Mouse (Mus musculus) heart, embryonic 11.5 days (tissue): Measurements from ENCODE around the gene Pias4. TPM values are rescaled to one million over a fixed set of nuclear protein-coding genes. Genes with fewer than 3 reads are reported as not detected.

Source experiments
- ATAC-seq: fragments of 200-750 bp; cut with Nextera tagmentation; replicated peaks from 2 replicates; pipeline ENCODE4 v1.8.0; 2017; ENCODE audit warnings: moderate library complexity; ENCODE audit not compliant: insufficient number of reproducible peaks, low FRiP score, low TSS enrichment
- H3K27ac ChIP-seq: fragments of 300-500 bp; sonication (generic); 2 replicates; pipeline ENCODE4 v1.5.1; 2014; ENCODE audit warnings: mild to moderate bottlenecking, low read depth, low read length
- H3K27me3 ChIP-seq: fragments of 300-500 bp; sonication (generic); 2 replicates; pipeline ENCODE4 v1.6.1; 2014; ENCODE audit warnings: mild to moderate bottlenecking, low read length, mixed read lengths; ENCODE audit not compliant: control insufficient read depth, insufficient read depth
- H3K36me3 ChIP-seq: fragments of 300-500 bp; sonication (generic); 2 replicates; pipeline ENCODE4 v1.6.1; 2014; ENCODE audit warnings: mild to moderate bottlenecking, low read length, moderate library complexity, mixed read lengths; ENCODE audit not compliant: control insufficient read depth, insufficient read depth
- H3K4me1 ChIP-seq: fragments of 300-500 bp; sonication (generic); 2 replicates; pipeline ENCODE4 v1.6.1; 2014; ENCODE audit warnings: low read length; ENCODE audit not compliant: control insufficient read depth, insufficient read depth
- H3K4me2 ChIP-seq: fragments of 300-500 bp; sonication (generic); 2 replicates; pipeline ENCODE4 v1.6.1; 2014; ENCODE audit warnings: mild to moderate bottlenecking, moderate library complexity
- H3K4me3 ChIP-seq: fragments of 300-500 bp; sonication (generic); 2 replicates; pipeline ENCODE4 v1.5.1; 2014; ENCODE audit warnings: low read depth, low read length
- H3K9ac ChIP-seq: fragments of 300-500 bp; sonication (generic); 2 replicates; pipeline ENCODE4 v1.6.1; 2014; ENCODE audit warnings: mild to moderate bottlenecking, low read depth, low read length, moderate library complexity
- H3K9me3 ChIP-seq: fragments of 300-500 bp; sonication (generic); replicated peaks from 2 replicates; pipeline ENCODE4 v1.6.1; 2016; ENCODE audit warnings: low read length; ENCODE audit not compliant: control insufficient read depth
- WGBS: fragments of 180-500 bp; shearing (Covaris S2); extraction: QIAGEN DNeasy Blood & Tissue Kit; methylation state at CpG from one replicate; pipeline ENCODE4 v1.1.7; 2014; ENCODE audit not compliant: insufficient replicate concordance; 5-methylcytosine and 5-hydroxymethylcytosine counted together
- polyA plus RNA-seq: library from polyadenylated mRNA; unstranded; fragments of >200 nt; fragmentation: Nextera tagmentation; extraction: Ambion mirVana; gene quantifications from 2 replicates; pipeline ENCODE4 v1.2.1, GENCODE M21; 2014

Gene Pias4
- polyA plus RNA-seq, 1 experiment from 2014 or later, result 39.4 TPM

DNA sequence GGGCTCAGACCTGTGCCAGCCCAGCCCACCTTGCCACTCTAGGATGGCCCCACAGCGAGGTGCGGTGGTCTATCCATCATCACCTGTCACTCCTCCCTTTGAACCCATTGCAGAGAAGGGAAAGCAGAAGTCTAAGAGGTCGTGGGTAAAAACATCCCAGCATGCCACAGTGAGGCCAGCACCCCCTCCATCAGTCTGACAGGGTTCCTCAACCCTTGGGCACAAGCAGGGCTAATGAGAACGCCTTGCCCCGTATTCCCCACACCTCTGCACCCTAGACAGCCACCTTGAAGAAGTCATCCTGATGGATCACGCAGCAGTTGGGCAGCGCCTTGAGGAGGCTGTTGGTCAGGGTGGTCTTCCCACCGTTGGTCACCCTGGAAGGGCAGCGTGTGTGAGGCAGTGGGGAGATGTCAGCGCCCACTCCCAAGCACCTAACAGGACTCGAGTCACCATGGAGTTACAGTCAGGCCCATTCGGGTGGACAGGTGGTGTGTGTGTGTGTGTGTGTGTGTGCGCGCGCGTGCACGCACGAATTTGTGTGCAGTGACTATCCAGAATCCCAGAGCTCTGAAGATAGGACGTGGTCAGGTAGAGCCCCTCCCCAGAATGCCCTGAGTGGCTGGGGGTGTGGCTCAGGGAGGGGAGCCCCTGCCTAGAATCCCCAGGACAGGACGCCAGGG is 33.0 kb upstream of the Pias4 start:
- Histone ChIP-seq H3K9me3 (no peaks in the 10 kb centered on the region), H3K4me3 (no peak overlapping the region), H3K9ac (peak overlapping the region; percentile 58), H3K27ac (peak overlapping the region; percentile 76), H3K27me3 (peaks cover 4% of the 10 kb centered on the region; the same call in 1 of the 2 replicates), H3K4me2 (0 out of 2 replicates have a peak overlapping the region, but pooled peaks have one; percentile 1), H3K4me1 (peaks cover 40% of the 10 kb centered on the region), H3K36me3 (no peaks in the 10 kb centered on the region)
- no peak for ATAC-seq
- WGBS, result 67% methylated on average over 20 of the region's 20 CpGs

DNA sequence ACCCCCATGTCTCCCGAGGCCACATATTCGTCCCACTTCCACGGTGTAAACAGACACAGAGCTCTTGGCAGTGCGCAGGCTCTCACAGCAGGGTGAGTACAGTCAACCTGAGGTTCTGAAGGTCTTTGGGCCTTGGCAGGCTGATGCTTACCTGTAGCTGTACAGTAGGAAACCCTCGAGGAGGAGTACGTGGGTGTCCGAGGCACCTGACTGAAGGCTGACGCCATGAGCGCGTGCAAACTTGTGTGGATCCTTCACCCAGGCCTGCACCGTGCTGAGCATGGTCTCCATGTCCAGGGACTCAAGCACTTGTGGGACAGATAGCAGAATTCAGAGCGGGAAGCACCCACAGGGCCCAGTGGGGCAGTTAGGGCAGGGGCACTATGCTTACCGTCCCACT is 32.4 kb upstream of the Pias4 start:
- H3K4me2 ChIP-seq, result no peak overlapping the region

DNA sequence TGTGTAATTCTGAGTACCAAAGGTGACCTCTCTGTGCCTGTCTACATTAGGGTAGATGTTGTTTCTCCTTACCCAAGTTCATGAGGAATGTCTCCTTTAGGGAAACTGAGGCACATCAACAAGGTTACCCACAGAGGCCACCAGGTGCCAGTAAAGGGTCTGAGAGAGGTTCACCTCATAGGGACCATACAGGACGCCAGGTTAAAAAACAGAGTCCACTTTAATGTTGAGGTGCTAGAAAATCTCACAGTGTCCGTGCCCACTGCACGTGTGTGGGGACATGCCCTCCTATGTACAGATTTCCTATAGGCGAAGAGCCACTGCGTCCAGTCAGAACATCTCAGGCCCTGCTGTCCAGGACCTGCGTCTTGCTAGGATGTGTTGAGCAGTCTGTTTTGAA is 31.3 kb upstream of the Pias4 start:
- no peaks in the 10 kb centered on the region for H3K9me3 ChIP-seq
- no peak overlapping the region for H3K9ac ChIP-seq
- no peaks in the 10 kb centered on the region for H3K36me3 ChIP-seq
- H3K4me2 ChIP-seq, result peak overlapping the region; percentile 11; the same call in 1 of the 2 replicates
- WGBS, result 84% methylated on average over 6 of the region's 6 CpGs
- peaks cover 43% of the 10 kb centered on the region for H3K4me1 ChIP-seq
- ATAC-seq, result no peak
- H3K27ac ChIP-seq, result no peak overlapping the region
- H3K27me3 ChIP-seq, result peaks cover 5% of the 10 kb centered on the region; the same call in 1 of the 2 replicates
- H3K4me3 ChIP-seq, result no peak overlapping the region

More for the DNA sequence above, 32.4 kb upstream of the Pias4 start:
- H3K27me3 ChIP-seq, result peaks cover 5% of the 10 kb centered on the region; the same call in 1 of the 2 replicates
- no peaks in the 10 kb centered on the region for H3K36me3 ChIP-seq
- H3K9ac ChIP-seq, result peak overlapping the region; percentile 47
- H3K9me3 ChIP-seq, result no peaks in the 10 kb centered on the region
- peaks cover 40% of the 10 kb centered on the region for H3K4me1 ChIP-seq
- peak overlapping the region; percentile 43; the same call in 1 of the 2 replicates for H3K27ac ChIP-seq
- ATAC-seq, result no peak
- WGBS, result 78% methylated on average over 13 of the region's 13 CpGs
- H3K4me3 ChIP-seq, result no peak overlapping the region

DNA sequence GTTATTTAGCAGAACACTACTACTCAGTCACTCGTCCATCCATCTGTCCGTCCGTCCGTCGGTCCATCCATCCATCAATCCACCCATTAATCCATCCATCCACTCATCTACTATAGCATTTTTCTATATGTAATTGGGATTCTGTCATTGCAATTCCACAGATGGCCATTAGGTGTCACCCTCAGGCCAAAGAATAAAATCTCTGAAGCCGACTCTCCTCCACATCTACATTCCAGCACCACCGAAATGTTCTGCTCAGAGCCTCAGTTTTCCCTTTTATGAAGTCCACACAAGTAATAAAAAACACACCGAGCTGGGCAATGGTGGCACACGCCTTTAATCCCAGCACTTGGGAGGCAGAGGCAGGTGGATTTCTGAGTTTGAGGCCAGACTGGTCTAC is 30.5 kb upstream of the Pias4 start:
- Histone ChIP-seq H3K27me3 (peaks cover 5% of the 10 kb centered on the region; the same call in 1 of the 2 replicates), H3K27ac (no peak overlapping the region), H3K9me3 (no peaks in the 10 kb centered on the region), H3K36me3 (no peaks in the 10 kb centered on the region), H3K4me2 (no peak overlapping the region; the same call in 1 of the 2 replicates), H3K9ac (no peak overlapping the region), H3K4me3 (no peak overlapping the region), H3K4me1 (peaks cover 44% of the 10 kb centered on the region)
- WGBS, result 4% methylated on average over 9 of the region's 9 CpGs
- no peak for ATAC-seq

DNA sequence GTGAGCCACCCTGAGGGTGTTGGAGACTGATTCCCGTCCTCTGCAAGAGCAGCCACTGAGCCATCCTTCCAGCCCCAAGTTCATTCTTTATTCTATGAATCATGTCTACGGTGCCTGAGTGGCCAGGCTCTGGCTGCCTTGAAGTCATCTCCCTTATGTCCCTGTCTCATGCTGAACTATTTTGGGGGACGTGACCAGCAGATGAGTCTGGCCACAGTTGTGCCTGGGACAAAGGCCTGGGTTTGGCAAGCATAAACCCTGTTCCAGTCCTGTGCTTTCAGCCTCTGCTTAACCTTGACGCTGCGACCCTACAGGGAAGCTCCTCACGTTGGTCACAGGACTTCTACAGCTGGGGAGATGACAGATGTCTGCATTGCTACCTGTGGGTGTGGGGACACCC is 29.6 kb upstream of the Pias4 start:
- Histone ChIP-seq H3K36me3 (no peaks in the 10 kb centered on the region), H3K27ac (peak overlapping the region; percentile 99), H3K9me3 (no peaks in the 10 kb centered on the region), H3K9ac (peak overlapping the region; percentile 55), H3K4me3 (no peak overlapping the region), H3K4me1 (peaks cover 50% of the 10 kb centered on the region), H3K27me3 (peaks cover 5% of the 10 kb centered on the region; the same call in 1 of the 2 replicates), H3K4me2 (peak overlapping the region; percentile 56)
- no peak for ATAC-seq
- WGBS, result 33% methylated on average over 6 of the region's 6 CpGs

DNA sequence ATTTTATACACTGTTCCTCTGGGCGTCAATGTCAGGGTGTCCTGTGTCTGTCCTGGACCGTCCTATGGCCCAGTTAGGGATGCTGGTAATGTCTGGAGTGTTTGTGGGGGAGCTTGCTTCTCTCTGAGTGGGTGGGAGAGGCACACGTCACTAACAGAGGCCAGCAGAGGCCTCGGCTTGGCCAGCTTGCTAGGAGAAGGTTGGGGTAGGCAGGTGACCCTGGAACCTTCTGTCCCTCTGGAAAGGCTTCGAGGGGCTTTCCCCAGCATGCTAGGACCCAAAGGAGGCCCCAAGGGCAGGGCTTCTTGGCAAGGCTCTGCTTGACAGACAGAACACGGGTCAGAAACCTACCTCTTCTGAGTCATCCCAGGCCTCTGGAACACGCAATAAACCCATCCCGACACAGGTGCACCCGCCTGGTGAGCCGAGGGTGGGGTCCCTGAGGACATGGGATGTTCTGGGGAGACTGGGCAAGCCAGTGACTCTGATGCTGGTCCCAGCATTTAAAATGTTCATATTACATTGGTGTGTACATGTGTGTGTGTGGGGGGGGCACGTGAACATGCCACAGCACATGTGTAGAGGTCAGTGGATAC is 28.8 kb upstream of the Pias4 start:
- peak overlapping the region; percentile 99 for H3K27ac ChIP-seq
- H3K9ac ChIP-seq, result peak overlapping the region; percentile 86
- H3K27me3 ChIP-seq, result peaks cover 5% of the 10 kb centered on the region; the same call in 1 of the 2 replicates
- H3K4me3 ChIP-seq, result peak overlapping the region; percentile 38
- H3K9me3 ChIP-seq, result no peaks in the 10 kb centered on the region
- peak overlapping the region; percentile 56 for H3K4me2 ChIP-seq
- no peaks in the 10 kb centered on the region for H3K36me3 ChIP-seq
- no peak for ATAC-seq
- peaks cover 51% of the 10 kb centered on the region for H3K4me1 ChIP-seq
- 47% methylated on average over 11 of the region's 11 CpGs for WGBS

DNA sequence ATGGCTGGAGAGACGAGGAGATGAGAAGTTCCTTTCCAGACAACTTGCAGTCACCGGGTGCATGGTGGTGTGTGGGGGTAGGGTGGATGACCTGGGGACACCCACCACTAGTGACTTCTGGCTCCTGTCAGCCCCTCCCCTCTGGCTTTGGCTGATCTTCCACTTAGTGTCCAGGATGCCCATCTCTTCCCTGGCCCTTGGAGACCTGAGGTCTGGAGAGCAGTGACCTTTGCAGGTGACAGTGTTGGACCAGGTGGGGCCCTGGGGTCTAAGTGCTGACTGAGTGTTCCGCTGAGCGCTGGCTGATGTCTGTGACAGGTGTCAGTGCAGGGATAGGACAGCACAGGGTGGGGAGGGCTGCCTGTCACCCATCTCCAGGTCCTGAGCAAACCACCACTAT is 27.6 kb upstream of the Pias4 start:
- 0 out of 2 replicates have a peak, but pooled peaks cover 3% of the 10 kb centered on the region for H3K36me3 ChIP-seq
- peaks cover 45% of the 10 kb centered on the region for H3K4me1 ChIP-seq
- H3K4me3 ChIP-seq, result peak overlapping the region; percentile 38
- peak overlapping the region; percentile 86 for H3K9ac ChIP-seq
- no peak for ATAC-seq
- peak overlapping the region; percentile 56 for H3K4me2 ChIP-seq
- H3K27ac ChIP-seq, result peak overlapping the region; percentile 99
- 31% methylated on average over 4 of the region's 4 CpGs for WGBS
- H3K9me3 ChIP-seq, result no peaks in the 10 kb centered on the region
- H3K27me3 ChIP-seq, result peaks cover 5% of the 10 kb centered on the region; the same call in 1 of the 2 replicates

DNA sequence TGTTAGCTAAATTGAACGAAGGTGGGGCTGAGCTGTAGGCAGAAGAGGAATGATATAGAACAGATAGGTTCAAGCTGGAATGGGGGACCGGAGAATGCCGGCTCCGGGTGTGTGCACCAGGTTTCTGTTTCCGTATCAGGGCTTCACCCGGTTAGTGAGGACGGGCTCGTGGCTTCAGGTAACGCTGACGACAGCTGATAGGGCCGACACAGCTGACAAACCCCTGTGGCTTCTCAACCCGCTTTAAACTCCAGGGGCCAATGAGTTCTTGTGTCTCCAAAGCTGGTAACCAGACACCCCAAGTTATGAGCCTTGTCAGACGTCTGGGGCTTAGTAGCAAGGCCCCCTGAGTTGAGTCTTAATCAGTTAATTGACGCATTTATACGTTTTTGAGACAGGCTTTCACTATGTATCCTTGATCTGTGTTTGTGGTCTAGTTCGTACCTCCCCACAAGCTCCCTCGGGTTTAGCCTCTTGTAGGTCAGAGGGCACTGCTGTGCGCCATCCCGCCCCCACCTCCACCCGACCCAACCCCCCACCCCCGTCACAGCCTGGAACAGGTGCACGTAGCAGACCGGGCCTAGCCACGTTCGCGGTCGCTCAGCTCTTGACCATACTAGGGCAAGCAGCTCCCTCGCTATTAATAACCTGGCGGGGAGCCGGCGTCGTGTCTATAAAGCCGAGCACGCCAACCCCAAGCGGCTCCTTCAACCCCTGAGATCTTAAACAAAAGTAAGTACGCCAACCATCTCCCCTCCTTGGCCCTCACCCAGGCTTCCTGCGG is 26.5 kb upstream of the Pias4 start:
- Histone ChIP-seq H3K9me3 (no peaks in the 10 kb centered on the region), H3K9ac (peak overlapping the region; percentile 86), H3K4me2 (peak overlapping the region; percentile 56), H3K36me3 (peaks cover 6% of the 10 kb centered on the region; the same call in 1 of the 2 replicates), H3K27ac (peak overlapping the region; percentile 99), H3K4me1 (peaks cover 38% of the 10 kb centered on the region), H3K27me3 (0 out of 2 replicates have a peak, but pooled peaks cover 3% of the 10 kb centered on the region), H3K4me3 (peak overlapping the region; percentile 38)
- WGBS, result 10% methylated on average over 37 of the region's 37 CpGs
- peak; percentile 33 for ATAC-seq
